Mouse (Mus musculus) right cerebral cortex, postnatal 36 days (tissue): Measurements from ENCODE around the gene Hspa1b.
"Not testable (repeated sequence)": the region's sequence is repeated elsewhere in the genome, so short reads cannot be mapped to it uniquely, and the experiment has no call there.

ENCODE experiments used
- DNase-seq, 2 experiments: peaks; one replicate each; pipeline ENCODE4 v3.0.0; 2022; ENCODE audit warnings: low spot score in 2 of 2, mixed read lengths in 1 of 2

Gene Hspa1b

DNA sequence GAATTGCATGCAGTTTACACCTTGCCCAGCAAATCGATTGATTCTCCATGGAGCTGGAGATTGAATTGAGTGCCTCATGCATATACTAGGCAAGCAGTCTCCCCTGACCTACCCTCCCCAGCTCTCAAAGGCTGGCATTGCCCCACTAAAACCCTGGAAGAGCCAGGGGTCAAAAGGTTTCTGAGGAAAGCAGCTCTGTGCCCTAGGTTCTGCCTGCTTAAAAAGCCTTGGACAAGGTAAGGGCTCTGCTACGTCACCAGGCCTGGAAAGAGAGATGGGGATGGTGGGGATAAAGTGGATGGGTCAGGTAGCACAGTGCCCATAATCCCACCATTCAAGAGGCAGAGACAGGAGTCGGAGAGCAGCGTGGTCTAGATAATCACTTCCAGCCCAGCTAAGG, 4.2 kb downstream of the Hspa1b start:
- DNase-seq, result no peak

DNA sequence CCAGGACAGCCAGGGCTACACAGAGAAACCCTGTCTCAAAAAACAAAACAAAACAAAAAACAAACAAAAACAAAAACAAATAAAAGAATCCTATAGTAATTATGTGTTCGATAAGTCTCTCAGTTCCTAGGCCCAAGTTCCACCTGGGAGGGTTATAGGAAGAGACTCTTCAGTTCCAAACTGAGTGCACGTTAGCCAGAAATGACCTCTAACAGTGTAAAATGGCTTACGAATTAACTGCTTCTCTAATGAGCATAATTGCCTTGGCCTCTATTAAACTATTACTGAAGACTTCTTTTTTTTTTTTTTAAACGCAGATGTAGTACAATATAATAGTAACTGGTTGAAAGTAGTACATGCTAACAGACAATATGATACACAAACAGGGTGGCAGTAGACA, 5.1 kb downstream of the Hspa1b start:
- DNase-seq, result no peak

DNA sequence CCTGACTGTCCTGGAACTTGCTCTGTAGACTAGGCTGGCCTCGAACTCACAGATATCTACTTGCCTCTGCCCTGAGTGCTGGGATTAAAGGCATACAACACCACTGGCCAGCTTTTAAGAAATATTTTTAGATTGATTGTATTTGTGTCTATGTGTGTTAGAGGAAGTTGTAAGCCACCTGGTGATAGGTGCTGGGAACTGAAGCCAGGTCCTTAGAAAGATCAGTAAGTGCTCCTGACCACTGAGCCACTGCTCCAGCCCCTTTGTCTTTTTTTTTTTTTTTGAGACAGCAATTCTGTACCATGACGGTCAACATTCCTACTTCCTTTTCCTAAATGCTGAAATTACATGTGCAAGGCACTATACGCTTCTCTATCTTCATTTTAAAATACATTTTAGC, 5.8 kb downstream of the Hspa1b start:
- no peak for DNase-seq

DNA sequence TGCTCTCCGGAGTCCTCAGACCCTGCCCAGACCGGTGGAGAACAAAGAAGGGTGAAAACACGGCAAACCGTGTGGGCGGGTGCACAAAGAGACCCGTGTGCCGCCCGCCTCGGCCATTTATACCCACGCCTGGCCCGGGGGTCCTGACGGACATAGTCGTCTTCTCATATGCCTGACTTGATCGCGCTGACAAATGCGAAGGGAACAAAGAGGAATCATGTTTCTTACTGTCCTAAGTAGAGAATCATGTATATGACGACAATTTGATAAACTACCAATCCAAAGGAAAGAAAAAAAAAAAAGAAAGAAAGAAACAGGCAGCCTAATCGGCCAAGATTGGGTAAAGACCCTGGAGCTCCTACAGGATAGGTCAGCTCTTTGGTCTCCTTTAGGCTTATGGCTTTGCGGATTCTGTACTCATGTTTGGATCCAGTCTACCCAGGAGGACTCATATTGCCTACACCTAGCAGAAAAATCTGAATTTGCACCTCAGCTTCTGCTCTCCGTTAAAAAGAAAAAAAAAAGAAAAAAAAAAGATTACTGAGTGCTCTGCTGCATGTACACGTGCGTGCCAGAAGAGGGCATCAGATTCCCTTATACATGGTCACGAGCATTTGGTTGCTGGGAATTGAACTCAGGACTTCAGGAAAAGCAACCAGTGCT, 6.5 kb downstream of the Hspa1b start:
- peak; percentile 28 to 54 for DNase-seq

DNA sequence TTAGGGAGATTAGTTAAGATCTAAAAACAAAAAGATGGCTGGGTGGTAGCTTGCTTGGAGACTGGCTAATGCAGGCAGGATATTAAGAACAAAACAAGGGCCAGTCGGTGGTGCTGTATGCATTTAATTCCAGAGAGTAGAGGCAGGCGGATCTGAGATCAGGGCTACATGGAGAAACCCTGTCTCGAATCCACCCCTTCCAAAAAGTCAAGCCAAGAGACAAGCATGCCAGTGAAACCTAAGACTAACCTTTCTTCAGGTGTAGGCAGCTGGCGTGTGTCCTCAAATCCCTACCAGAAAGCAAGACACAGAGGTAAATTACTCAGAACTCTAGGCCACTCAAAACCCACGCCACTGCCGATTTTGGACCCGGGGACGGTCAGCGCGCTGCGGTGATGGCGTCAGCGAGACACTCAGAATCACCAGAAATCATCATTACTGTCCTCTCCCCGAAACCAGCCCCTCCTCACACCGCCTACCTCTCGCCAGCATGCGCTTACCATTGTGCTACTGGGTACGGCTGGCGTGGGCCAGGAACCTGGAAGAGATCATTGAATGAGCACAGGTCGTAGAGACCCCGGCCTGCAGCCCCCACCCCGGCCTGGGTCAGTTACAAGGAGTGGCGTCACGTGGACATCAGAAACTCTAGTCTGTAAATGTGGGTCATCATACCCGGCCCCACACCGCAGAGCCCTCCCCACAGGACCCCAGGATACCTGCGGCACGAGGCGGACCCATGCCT, 7.2 kb downstream of the Hspa1b start:
- peak in 1 of 2 experiments; percentile 26 for DNase-seq

DNA sequence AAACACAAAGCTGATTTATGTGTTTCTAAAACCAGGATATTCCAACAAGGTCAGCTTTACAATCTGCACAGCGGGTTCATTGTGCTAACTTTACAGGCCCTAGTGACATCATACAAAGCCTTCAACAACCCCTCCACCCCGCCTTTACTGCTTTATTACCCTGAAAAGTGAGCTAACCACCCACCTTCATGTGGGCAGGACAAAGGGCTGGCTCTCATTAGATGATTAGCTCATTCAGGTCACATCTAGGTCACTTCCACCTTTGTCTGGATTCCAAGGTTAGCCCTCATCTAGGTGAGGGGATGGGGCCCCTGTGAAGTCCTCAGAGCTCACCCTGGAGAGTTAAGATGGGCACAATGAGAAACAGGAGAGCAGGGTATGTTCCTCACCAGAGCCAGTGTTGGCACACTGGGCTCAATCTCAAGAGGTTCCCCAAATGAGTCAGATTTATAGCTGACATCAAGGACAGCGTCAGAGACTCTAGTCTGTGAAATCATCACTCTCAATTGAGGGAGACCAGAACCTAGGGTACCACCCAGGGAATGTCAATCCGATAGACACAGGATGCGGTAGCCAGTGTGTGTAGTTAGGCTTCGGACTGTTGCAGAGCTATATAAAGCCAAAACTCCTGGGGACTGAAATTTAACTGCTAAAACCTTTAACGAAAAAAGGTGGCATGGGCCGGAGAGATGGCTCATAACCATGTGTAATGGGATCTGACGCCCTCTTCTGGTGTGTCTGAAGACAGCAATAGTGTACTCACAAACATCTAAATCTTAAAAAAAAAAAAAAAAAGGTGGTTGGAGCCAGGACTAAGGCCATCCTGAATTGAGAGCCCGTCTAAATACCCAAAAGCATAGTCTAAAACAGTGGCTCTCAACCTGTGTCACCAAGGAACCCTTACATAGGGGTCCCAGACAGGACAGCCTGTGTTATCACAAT, 8.3 kb downstream of the Hspa1b start:
- DNase-seq, result no peak

DNA sequence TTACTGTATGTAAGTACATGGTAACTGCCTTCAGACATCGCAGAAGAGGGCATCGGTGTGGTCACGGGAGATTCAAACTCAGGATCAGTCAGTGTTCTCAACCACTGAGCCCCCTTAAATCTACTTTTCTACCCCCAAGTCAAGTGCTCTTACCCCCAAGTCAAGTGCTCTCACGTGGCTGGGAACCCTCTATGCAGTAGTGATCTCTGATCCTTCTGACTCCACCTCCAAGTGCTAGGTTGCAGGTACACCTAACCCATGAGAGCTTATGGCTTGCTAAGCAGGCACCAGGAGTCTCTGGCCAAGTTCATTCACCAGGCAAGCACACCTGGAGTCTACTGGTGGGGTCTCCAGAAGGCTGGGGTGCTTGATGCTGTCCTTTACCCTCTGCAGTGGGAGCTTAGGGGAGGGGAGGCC, 9.5 kb downstream of the Hspa1b start:
- no peak for DNase-seq

DNA sequence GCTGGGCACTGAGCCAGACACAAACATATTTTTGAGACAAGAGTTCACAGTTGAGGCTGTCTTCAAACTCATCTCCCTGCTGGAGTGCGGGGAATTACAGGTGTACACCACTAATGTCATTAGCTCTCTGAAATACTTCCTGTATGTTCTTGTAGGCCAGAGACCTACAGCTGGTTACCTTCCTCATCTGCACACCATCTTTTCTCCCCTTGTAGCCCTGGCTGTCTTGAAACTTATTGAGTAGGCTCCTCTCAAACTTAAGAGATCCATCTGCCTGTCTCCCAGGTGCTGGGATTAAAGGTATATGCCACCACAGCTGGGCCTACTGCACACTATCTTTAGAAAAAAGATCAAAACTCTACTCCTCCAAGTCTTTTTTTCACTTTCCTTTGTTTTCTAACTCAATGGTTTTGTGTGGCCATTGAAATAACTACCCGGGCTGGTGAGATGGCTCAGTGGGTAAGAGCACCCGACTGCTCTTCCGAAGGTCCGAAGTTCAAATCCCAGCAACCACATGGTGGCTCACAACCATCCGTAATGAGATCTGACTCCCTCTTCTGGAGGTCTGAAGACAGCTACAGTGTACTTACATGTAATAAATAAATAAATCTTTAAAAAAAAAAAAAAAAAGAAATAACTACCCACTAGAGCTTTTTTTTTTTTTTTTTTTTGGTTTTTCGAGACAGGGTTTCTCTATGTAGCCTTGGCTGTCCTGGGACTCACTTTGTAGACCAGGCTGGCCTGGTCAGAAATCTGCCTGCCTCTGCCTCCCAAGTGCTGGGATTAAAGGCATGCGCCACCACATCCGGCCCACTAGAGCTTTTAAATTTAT, 10.1 kb downstream of the Hspa1b start:
- DNase-seq, result not testable (repeated sequence)

DNA sequence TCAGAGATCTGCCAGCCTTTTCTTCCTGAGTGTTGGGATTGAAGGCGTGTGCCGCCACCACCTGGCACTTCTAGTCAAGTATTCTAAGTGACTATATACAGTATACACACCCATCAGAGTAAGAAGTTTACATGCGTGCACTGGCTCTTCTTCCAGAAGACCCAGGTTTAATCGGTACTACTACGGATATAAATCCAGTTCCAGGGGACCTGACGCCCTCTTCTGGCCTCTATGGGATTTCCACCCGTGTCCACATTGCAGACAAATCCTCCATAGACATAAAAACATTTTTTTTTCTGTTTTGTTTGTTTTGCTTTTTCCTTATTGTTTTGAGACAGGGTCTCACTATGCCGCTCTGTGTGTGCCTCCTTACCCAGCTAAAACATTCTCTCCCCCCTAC, 11.4 kb downstream of the Hspa1b start:
- no peak for DNase-seq

DNA sequence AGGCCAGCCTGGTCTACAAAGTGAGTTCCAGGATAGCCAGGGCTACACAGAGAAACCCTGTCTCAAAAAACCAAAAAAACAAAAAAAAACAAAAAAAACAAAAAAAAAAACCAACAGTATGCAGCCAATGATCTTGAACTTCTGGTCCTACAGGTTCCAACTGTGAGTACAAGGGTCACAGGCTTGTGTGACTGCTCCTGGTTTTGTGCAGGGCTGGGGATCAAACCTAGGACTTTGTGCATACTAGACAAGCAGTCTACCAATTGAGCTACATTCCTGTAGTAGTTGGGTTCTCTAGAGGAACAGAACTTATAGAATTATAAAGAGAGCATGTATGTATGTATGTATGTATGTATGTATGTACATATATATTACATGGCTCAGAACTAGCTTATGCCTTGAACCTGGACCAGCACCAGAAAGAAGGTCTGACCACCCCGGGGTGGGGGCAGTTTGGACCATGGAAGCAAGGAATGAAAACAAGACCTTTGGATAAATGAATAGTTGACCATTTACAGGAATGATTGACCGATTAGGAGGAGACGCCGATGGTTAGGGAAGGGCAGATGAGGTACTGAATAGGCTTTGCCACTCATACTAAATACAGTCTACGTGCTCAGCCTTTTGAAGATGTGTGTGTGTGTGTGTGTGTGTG, 12.4 kb downstream of the Hspa1b start:
- no peak for DNase-seq

DNA sequence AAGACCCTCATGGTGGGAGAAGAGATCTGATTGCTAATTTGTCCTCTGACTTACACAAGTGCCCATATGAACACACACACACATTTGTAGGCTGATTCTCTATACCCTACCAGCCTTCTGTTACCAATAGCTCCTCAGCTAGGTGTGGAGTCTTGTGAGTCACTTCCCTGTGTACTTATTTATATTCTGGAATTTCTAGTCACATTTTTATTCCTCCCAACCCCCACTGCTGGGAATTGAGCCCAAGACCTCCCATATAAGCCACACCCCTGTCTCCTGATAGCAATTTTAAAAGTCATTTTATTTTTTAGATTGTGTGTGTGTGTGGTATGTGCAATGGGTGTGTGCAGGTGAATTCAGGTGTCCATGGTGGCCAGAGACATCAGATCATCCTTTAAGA, 14.7 kb downstream of the Hspa1b start:
- DNase-seq, result no peak

DNA sequence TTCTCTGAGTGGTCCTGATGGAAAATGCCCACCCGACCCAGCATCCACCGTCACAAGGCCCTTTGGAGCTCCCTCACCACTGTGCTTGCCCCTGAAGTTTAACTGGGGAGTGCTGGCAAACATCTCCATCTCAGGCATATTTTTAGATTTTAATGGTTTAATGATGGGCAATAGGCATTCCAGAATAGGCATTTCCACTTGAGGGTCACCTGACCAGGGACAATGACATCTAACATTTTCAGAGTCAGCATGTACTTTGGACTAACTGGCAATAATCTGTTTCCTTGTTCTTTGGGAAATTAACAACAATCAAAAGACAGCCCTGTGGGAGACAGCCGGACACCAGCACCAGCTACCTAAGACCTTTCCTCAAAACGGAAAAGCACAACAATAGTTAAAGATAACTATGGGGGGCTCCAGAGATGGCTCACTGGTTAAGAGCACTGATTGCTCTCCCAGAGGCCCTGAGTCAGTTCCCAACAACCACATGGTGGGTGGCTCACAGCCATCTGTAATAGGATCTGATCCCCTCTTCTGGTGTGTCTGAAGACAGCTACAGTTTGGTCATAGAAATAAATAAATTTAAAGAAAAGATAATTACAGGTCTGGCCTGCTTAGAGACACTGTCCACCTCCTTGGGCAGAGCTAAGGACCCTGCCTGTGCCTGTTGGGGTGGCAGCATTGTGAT, 15.8 kb downstream of the Hspa1b start:
- no peak for DNase-seq

DNA sequence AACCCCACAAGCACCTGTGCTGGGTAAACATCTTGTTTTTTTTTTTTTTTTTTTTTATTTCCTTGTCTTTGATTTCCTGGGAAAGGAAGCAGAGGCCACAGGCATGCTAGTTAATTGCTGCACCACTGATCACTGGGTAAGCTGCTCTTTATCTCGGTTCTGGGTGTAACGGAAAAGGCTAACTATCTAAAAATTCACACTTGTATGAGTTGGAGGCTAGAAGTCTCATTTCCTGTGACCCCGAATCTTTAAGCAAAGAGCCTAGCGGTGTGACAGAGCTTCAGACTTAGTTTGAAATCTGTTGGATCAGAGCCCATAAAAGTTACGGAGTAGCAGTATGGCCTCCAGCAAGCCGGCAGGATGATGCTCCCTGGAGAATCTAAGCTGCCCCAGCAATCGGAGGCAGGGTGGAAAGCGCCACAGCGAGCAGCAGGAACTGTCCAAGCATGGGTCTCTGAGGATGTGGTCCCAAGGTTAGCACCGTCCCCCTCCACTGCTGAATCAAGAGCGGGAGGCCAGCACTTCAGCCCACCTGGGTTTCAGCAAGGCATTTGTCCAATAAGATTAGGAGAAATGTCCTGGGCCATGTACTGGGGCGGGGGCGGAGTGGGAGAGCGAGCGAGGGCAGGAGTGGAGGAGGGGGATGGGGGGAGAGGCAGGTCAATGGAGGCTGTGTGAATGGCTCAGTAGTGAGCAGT, 17.5 kb downstream of the Hspa1b start:
- DNase-seq, result no peak

DNA sequence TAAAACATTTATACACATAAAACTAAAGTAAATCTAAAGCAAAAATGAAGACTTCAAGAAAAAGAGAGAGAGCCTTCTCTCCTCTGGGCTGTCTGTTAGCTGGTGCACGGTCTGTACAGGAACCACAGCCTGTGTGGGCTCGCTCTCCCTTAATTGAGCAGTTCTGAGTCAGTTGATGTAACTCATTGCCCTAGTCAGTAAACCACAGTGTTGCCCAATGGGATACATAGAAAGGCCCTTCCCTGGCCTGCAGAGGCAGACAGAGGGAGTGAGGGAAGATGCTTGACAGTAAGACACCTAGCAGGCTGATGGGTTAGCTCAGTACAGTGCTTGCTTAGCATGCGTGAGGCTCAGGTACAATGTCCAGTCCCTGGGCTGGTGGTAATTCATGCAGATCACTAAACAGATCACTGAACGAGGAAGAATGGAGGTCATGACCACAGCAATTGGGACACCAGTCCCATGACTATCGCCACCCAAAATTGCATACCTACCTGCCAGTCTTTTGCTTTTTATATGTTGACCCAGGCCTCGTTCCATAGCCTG, 21.0 kb downstream of the Hspa1b start:
- no peak for DNase-seq

DNA sequence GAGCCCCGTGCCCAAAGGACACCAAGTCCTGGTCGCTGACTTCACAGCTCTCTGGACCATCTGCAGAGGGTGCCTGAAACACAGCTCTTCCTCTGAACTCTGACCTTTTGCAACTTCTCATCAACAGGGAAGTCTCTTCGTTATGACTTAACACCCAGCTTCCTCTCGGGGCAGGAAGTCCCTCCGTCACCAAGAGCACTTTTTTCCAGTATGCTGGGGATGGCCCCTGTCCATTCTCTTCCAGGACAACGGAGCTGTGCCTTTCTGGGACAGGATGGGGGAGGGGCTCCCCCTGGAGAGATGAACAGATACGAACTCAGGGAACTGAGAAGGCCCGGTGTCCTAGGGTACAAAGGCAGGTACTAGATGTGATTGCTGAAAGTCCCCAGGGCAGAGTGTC, 24.2 kb downstream of the Hspa1b start:
- no peak for DNase-seq

DNA sequence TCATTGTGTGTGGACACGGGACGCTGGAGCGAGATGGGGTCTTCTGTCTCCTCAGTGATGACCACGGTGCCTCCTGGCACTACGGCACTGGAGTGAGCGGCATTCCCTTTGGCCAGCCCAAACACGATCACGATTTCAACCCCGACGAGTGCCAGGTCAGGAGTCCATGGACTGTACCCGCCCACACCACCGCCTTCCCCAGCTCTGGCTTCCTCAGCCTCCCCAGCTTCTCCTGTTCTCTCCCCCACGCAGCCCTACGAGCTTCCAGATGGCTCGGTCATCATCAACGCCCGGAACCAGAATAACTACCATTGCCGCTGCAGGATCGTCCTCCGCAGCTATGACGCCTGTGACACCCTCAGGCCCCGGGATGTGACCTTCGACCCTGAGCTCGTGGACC, 25.0 kb downstream of the Hspa1b start:
- DNase-seq, result no peak

DNA sequence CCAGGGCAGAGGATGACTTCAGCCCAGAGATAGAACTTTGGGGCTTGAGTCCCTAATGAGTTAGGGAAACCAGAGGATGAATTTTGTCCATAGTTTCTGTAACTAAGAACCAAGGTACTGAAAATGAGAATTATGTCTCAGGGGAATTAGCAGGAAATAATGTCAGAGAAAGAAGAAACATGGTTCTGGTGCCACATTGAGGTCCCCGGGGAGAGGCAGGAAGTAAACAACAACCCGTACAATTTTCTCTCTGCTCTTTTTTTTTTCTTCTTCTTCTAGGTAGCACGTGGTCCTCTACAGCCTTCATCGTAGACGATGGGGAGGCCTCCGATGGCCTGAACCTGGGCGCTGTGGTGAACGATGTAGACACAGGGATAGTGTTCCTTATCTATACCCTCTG, 26.8 kb downstream of the Hspa1b start:
- no peak for DNase-seq

DNA sequence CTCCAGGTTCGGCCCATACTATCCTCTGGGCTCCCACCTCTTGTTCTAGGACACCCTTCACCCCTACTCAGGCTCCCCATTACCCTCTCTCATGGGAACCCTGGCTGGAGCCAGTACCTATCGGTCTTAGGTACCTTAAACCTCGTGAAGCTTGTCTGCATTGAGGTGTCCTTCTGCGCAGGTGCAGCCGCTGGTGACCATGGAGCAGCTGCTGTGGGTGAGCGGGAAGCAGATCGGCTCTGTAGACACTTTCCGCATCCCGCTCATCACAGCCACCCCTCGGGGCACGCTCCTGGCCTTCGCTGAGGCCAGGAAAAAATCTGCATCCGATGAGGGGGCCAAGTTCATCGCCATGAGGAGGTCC, 27.3 kb downstream of the Hspa1b start:
- DNase-seq, result peak; percentile 31 to 33

DNA sequence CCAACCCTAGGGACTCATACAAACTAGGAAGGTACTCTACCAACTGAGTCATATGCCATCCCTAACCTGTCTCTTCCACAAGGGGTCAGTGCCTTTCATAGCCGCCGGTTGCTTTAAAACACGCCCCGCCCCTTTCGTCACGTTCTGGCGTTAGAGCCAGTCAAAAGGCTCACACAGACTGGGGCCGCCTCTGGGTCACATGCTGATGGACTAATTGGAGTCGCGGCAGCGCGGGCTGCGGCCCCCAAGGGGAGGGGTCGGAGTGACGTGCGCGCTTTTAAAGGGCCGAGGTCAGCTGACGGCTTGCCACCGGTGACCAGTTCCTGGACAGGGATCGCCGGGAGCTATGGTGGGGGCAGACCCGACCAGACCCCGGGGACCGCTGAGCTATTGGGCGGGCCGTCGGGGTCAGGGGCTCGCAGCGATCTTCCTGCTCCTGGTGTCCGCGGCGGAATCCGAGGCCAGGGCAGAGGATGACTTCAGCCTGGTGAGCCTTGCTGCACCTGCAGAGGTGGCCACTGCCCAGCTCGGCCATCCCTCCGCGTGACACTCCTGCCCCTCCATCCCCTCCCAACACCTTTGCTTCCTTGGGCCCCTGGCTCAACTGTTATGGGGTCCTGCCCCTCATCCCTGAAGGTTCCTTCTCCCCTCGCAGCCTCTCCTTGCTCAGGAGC, 27.8 kb downstream of the Hspa1b start, which contains the start of gene Neu1:
TSS of gene Neu1 (plus strand) at position 193 of the 674 bp plus-strand sequence.
- DNase-seq, result peak; percentile 98 to 99
